Mouse (Mus musculus): Measurements from ENCODE around the gene Wdr70. TPM values are rescaled to one million over a fixed set of nuclear protein-coding genes. Genes with fewer than 3 reads are reported as not detected.

Wdr70 gene
- polyA plus RNA-seq, 1 experiment from 2014 or later = 48.0 TPM

GRCm38 (mm10) chr15:8051177-8051576 is 47.8 kb downstream of the Wdr70 start:
- no peak for DNase-seq (ENCODE audit: low spot score)
- Histone ChIP-seq H3K4me1 (replicated peaks; ENCODE audit: control insufficient read depth, insufficient read depth, low read length) (no peaks in the 10 kb centered on the region), H3K4me2 (ENCODE audit: low read length) (no peak overlapping the region), H3K9ac (ENCODE audit: low read length) (no peak overlapping the region), H3K27me3 (replicated peaks; ENCODE audit: control insufficient read depth, insufficient read depth, low read length) (no peaks in the 10 kb centered on the region), H3K36me3 (ENCODE audit: control insufficient read depth, insufficient read depth, low read length) (0 out of 2 replicates have a peak, but pooled peaks cover 3% of the 10 kb centered on the region), H3K27ac (ENCODE audit: low read depth) (no peak overlapping the region), H3K4me3 (ENCODE audit: low read depth, low read length) (no peak overlapping the region), H3K9me3 (ENCODE audit: control insufficient read depth, low read length) (no peaks in the 10 kb centered on the region)
- ATAC-seq (replicated peaks; ENCODE audit: low FRiP score, low TSS enrichment, low read depth) = no peak
- WGBS = 94% methylated on average over 3 of the region's 3 CpGs

DNA sequence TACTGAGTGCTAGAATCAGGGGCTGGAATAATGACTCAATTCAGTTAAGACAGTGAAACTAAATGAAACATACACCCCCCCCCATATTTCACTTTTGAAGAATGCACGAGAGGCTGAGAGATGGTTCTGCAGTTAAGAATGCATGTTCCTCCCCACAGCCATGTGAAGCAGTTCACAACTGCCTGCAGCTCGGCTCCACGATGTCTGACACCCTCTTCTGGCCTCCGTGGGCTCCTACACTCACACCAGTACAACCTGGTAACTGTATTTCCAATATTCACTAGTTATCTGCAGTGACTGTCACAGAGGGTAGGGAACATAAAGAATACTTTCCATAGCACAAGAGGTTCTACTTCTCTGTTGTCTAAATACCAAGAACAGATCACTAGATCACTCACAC is 59.2 kb downstream of the Wdr70 start:
- Histone ChIP-seq H3K4me2 (ENCODE audit: low read length) (no peak overlapping the region), H3K9me3 (ENCODE audit: control insufficient read depth, low read length) (no peaks in the 10 kb centered on the region), H3K4me1 (replicated peaks; ENCODE audit: control insufficient read depth, insufficient read depth, low read length) (no peaks in the 10 kb centered on the region), H3K27me3 (replicated peaks; ENCODE audit: control insufficient read depth, insufficient read depth, low read length) (no peaks in the 10 kb centered on the region), H3K4me3 (ENCODE audit: low read depth, low read length) (no peak overlapping the region), H3K36me3 (ENCODE audit: control insufficient read depth, insufficient read depth, low read length) (no peaks in the 10 kb centered on the region; the same call in 1 of the 2 replicates), H3K27ac (ENCODE audit: low read depth) (no peak overlapping the region), H3K9ac (ENCODE audit: low read length) (no peak overlapping the region)
- DNase-seq (ENCODE audit: low spot score) = no peak
- WGBS = 66% methylated on average over 4 of the region's 4 CpGs
- no peak for ATAC-seq (replicated peaks; ENCODE audit: low FRiP score, low TSS enrichment, low read depth)

- DNase-seq (ENCODE audit: low spot score) (no peak), ATAC-seq (replicated peaks; ENCODE audit: low FRiP score, low TSS enrichment, low read depth) (no peak)
- Histone ChIP-seq H3K4me2 (ENCODE audit: low read length) (no peak overlapping the region), H3K9me3 (ENCODE audit: control insufficient read depth, low read length) (no peaks in the 10 kb centered on the region), H3K9ac (ENCODE audit: low read length) (no peak overlapping the region), H3K4me1 (replicated peaks; ENCODE audit: control insufficient read depth, insufficient read depth, low read length) (no peaks in the 10 kb centered on the region), H3K27me3 (replicated peaks; ENCODE audit: control insufficient read depth, insufficient read depth, low read length) (no peaks in the 10 kb centered on the region), H3K4me3 (ENCODE audit: low read depth, low read length) (no peak overlapping the region), H3K27ac (ENCODE audit: low read depth) (no peak overlapping the region), H3K36me3 (ENCODE audit: control insufficient read depth, insufficient read depth, low read length) (peaks cover 2% of the 10 kb centered on the region; the same call in 1 of the 2 replicates)
- 94% methylated on average over 5 of the region's 5 CpGs for WGBS
Measured at GRCm38 (mm10) chr15:8038457-8038856, 60.6 kb downstream of the Wdr70 start.

GRCm38 (mm10) chr15:8037825-8038224 is 61.2 kb downstream of the Wdr70 start:
- Histone ChIP-seq H3K9me3 (ENCODE audit: control insufficient read depth, low read length) (no peaks in the 10 kb centered on the region), H3K4me3 (ENCODE audit: low read depth, low read length) (no peak overlapping the region), H3K27me3 (replicated peaks; ENCODE audit: control insufficient read depth, insufficient read depth, low read length) (no peaks in the 10 kb centered on the region), H3K4me1 (replicated peaks; ENCODE audit: control insufficient read depth, insufficient read depth, low read length) (no peaks in the 10 kb centered on the region), H3K27ac (ENCODE audit: low read depth) (no peak overlapping the region), H3K9ac (ENCODE audit: low read length) (no peak overlapping the region), H3K36me3 (ENCODE audit: control insufficient read depth, insufficient read depth, low read length) (peaks cover 2% of the 10 kb centered on the region; the same call in 1 of the 2 replicates), H3K4me2 (ENCODE audit: low read length) (no peak overlapping the region)
- ATAC-seq (replicated peaks; ENCODE audit: low FRiP score, low TSS enrichment, low read depth) = no peak
- DNase-seq (ENCODE audit: low spot score) = no peak
- 86% methylated on average over 3 of the region's 3 CpGs for WGBS

- DNase-seq (ENCODE audit: low spot score) = no peak
- Histone ChIP-seq H3K27ac (ENCODE audit: low read depth) (no peak overlapping the region), H3K9ac (ENCODE audit: low read length) (no peak overlapping the region), H3K4me2 (ENCODE audit: low read length) (no peak overlapping the region), H3K36me3 (ENCODE audit: control insufficient read depth, insufficient read depth, low read length) (peaks cover 2% of the 10 kb centered on the region; the same call in 1 of the 2 replicates), H3K4me3 (ENCODE audit: low read depth, low read length) (no peak overlapping the region), H3K27me3 (replicated peaks; ENCODE audit: control insufficient read depth, insufficient read depth, low read length) (no peaks in the 10 kb centered on the region), H3K9me3 (ENCODE audit: control insufficient read depth, low read length) (no peaks in the 10 kb centered on the region), H3K4me1 (replicated peaks; ENCODE audit: control insufficient read depth, insufficient read depth, low read length) (no peaks in the 10 kb centered on the region)
- ATAC-seq (replicated peaks; ENCODE audit: low FRiP score, low TSS enrichment, low read depth) = no peak
- 90% methylated on average over 7 of the region's 7 CpGs for WGBS
Measured at GRCm38 (mm10) chr15:8031211-8031610, 67.8 kb downstream of the Wdr70 start.

- no peaks in the 10 kb centered on the region for H3K4me1 ChIP-seq (replicated peaks; ENCODE audit: control insufficient read depth, insufficient read depth, low read length)
- ATAC-seq (replicated peaks; ENCODE audit: low FRiP score, low TSS enrichment, low read depth) = no peak
- no peak overlapping the region for H3K4me3 ChIP-seq (ENCODE audit: low read depth, low read length)
Measured at GRCm38 (mm10) chr15:8030643-8031042, 68.4 kb downstream of the Wdr70 start.

DNA sequence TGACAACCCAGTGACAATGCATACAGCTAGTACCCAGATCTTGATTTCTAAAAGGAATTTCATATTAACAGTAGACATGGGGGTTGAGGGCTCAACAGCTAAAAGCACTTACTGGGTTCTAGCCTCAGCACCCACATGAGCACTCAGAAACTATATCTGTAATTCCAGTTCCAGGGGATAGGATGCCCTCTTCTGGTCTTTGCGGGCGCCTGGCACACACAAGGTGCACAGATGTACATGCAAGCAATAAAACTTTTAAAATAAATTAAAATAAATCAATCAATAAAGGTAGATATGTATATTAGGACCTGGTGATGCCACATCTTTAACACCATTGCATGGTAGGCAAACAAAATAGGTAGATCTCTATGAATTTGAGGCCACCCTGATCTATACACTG is 71.5 kb downstream of the Wdr70 start:
- DNase-seq (ENCODE audit: low spot score) = no peak

More at GRCm38 (mm10) chr15:8030643-8031042, 68.4 kb downstream of the Wdr70 start:
- peaks cover 2% of the 10 kb centered on the region; the same call in 1 of the 2 replicates for H3K36me3 ChIP-seq (ENCODE audit: control insufficient read depth, insufficient read depth, low read length)
- H3K27me3 ChIP-seq (replicated peaks; ENCODE audit: control insufficient read depth, insufficient read depth, low read length) = no peaks in the 10 kb centered on the region
- H3K9ac ChIP-seq (ENCODE audit: low read length) = no peak overlapping the region
- WGBS = 90% methylated on average over 3 of the region's 3 CpGs
- no peaks in the 10 kb centered on the region for H3K9me3 ChIP-seq (ENCODE audit: control insufficient read depth, low read length)
- no peak overlapping the region for H3K4me2 ChIP-seq (ENCODE audit: low read length)
- DNase-seq (ENCODE audit: low spot score) = no peak
- H3K27ac ChIP-seq (ENCODE audit: low read depth) = no peak overlapping the region

DNA sequence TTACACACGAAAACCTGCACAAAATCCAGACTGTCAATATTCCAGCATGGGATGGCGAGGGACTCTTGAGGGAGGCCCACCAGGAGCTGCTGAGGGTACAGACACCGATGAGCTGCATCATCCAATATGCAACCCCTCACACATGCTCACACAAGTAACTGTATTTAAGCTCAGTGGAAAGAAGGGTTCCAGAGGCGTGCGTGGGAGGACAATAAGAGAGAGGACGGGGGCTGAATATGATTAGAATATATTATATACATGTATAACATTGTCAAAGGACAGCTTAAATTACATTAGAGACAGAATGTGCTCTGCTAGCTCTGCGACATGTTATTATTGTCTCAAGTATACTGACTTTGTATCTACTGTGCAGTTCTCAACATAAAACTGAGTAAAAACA is 87.6 kb downstream of the Wdr70 start:
- H3K4me2 ChIP-seq (ENCODE audit: low read length) = no peak overlapping the region
- H3K4me3 ChIP-seq (ENCODE audit: low read depth, low read length) = no peak overlapping the region
- H3K27ac ChIP-seq (ENCODE audit: low read depth) = no peak overlapping the region
- no peaks in the 10 kb centered on the region for H3K27me3 ChIP-seq (replicated peaks; ENCODE audit: control insufficient read depth, insufficient read depth, low read length)
- 86% methylated on average over 7 of the region's 7 CpGs for WGBS
- H3K36me3 ChIP-seq (ENCODE audit: control insufficient read depth, insufficient read depth, low read length) = no peaks in the 10 kb centered on the region
- ATAC-seq (replicated peaks; ENCODE audit: low FRiP score, low TSS enrichment, low read depth) = no peak
- no peak for DNase-seq (ENCODE audit: low spot score)
- H3K4me1 ChIP-seq (replicated peaks; ENCODE audit: control insufficient read depth, insufficient read depth, low read length) = 0 out of 2 replicates have a peak, but pooled peaks cover 2% of the 10 kb centered on the region
- no peak overlapping the region for H3K9ac ChIP-seq (ENCODE audit: low read length)
- no peaks in the 10 kb centered on the region for H3K9me3 ChIP-seq (ENCODE audit: control insufficient read depth, low read length)

More for the DNA sequence above, 71.5 kb downstream of the Wdr70 start:
- H3K4me2 ChIP-seq (ENCODE audit: low read length) = no peak overlapping the region
- H3K9me3 ChIP-seq (ENCODE audit: control insufficient read depth, low read length) = no peaks in the 10 kb centered on the region
- no peaks in the 10 kb centered on the region for H3K36me3 ChIP-seq (ENCODE audit: control insufficient read depth, insufficient read depth, low read length)
- no peak overlapping the region for H3K4me3 ChIP-seq (ENCODE audit: low read depth, low read length)
- ATAC-seq (replicated peaks; ENCODE audit: low FRiP score, low TSS enrichment, low read depth) = no peak
- no peaks in the 10 kb centered on the region for H3K27me3 ChIP-seq (replicated peaks; ENCODE audit: control insufficient read depth, insufficient read depth, low read length)
- 100% methylated on average over 2 of the region's 2 CpGs for WGBS
- no peaks in the 10 kb centered on the region for H3K4me1 ChIP-seq (replicated peaks; ENCODE audit: control insufficient read depth, insufficient read depth, low read length)
- H3K9ac ChIP-seq (ENCODE audit: low read length) = no peak overlapping the region
- no peak overlapping the region for H3K27ac ChIP-seq (ENCODE audit: low read depth)

- no peaks in the 10 kb centered on the region for H3K9me3 ChIP-seq (ENCODE audit: control insufficient read depth, low read length)
- WGBS = 34% methylated on average over 8 of the region's 8 CpGs
Measured at GRCm38 (mm10) chr15:8007413-8007812, 91.6 kb downstream of the Wdr70 start.

More at GRCm38 (mm10) chr15:8007413-8007812, 91.6 kb downstream of the Wdr70 start:
- Histone ChIP-seq H3K4me2 (ENCODE audit: low read length) (no peak overlapping the region), H3K4me3 (ENCODE audit: low read depth, low read length) (no peak overlapping the region), H3K36me3 (ENCODE audit: control insufficient read depth, insufficient read depth, low read length) (no peaks in the 10 kb centered on the region), H3K4me1 (replicated peaks; ENCODE audit: control insufficient read depth, insufficient read depth, low read length) (peaks cover 2% of the 10 kb centered on the region; the same call in 1 of the 2 replicates), H3K27ac (ENCODE audit: low read depth) (no peak overlapping the region), H3K27me3 (replicated peaks; ENCODE audit: control insufficient read depth, insufficient read depth, low read length) (no peaks in the 10 kb centered on the region), H3K9ac (ENCODE audit: low read length) (no peak overlapping the region)
- no peak for ATAC-seq (replicated peaks; ENCODE audit: low FRiP score, low TSS enrichment, low read depth)
- DNase-seq (ENCODE audit: low spot score) = no peak

All from intestine, embryonic 14.5 days (tissue).